Mouse (Mus musculus): Measurements from ENCODE around the gene Avpr1b. TPM values are rescaled to one million over a fixed set of nuclear protein-coding genes. Genes with fewer than 3 reads are reported as not detected.
A peak's percentile ranks its signal among the peaks of the same experiment; 100 is the strongest.

The Avpr1b gene
- polyA plus RNA-seq, 1 experiment from 2014 or later = not detected

DNA sequence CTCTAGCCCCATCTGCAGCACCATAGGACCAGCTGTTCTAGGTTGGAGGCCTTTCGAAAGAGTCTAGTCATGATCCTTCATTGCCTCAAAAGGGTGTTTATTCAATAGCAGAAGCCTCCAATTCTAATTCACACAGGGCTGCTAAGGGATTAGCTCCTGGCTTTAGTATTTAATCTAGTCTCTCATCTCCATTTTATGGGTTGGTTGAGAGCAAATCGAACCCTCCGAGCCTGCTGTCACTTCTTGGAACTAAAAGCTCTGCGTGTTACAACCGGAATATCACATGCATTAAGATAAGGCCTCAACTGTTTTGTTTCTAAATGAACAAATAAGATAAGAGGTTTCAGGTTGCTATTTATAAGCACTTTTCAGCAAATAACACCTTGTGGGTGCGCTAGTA lies 29.3 kb upstream of the Avpr1b start:
- no peak overlapping the region for H3K4me3 ChIP-seq (ENCODE audit: low read depth, low read length)
- ATAC-seq (ENCODE audit: insufficient read depth) (no peak), DNase-seq (no peak)
- TF ChIP-seq CTCF (IDR thresholded peaks at IDR 0.05; ENCODE audit: low read depth) = no peak
- H3K4me2 ChIP-seq = no peak overlapping the region
- 80% methylated on average over 6 of the region's 6 CpGs for WGBS
- no peaks in the 10 kb centered on the region for H3K4me1 ChIP-seq (ENCODE audit: insufficient read depth)
- no peak overlapping the region for H3K9ac ChIP-seq
- no peaks in the 10 kb centered on the region for H3K9me3 ChIP-seq (ENCODE audit: low read depth, low read length)
- H3K27me3 ChIP-seq (ENCODE audit: insufficient read depth, low read length) = no peaks in the 10 kb centered on the region
- H3K36me3 ChIP-seq (ENCODE audit: insufficient read depth) = no peaks in the 10 kb centered on the region
- H3K27ac ChIP-seq (ENCODE audit: low read depth) = no peak overlapping the region

DNA sequence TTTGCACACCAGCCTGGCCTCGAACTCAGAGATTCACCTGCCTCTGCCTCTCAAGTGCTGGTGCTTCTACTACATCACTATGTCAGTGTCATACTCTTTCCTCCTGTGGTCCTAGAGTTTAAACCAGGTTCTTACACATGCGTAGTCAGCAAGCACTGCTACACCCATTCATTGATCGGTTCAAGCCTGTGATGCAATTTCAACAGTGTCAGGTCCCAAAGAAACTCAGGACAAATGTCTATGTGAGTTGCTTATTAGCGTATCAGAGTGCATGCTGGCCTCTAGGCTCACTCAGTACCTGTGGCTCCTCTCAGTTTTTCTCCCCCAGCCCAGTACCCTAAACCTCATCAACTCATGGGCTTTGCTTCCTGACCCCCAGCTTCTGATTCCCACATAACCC lies 28.6 kb upstream of the Avpr1b start:
- no peak overlapping the region for H3K4me2 ChIP-seq
- no peak for ATAC-seq (ENCODE audit: insufficient read depth)
- no peak for TF ChIP-seq CTCF (IDR thresholded peaks at IDR 0.05; ENCODE audit: low read depth)
- no peaks in the 10 kb centered on the region for H3K9me3 ChIP-seq (ENCODE audit: low read depth, low read length)
- no peak overlapping the region for H3K27ac ChIP-seq (ENCODE audit: low read depth)
- no peak overlapping the region for H3K4me3 ChIP-seq (ENCODE audit: low read depth, low read length)
- no peak overlapping the region for H3K9ac ChIP-seq
- H3K36me3 ChIP-seq (ENCODE audit: insufficient read depth) = no peaks in the 10 kb centered on the region
- WGBS = 95% methylated on average over 4 of the region's 4 CpGs
- no peaks in the 10 kb centered on the region for H3K27me3 ChIP-seq (ENCODE audit: insufficient read depth, low read length)
- DNase-seq = no peak
- H3K4me1 ChIP-seq (ENCODE audit: insufficient read depth) = no peaks in the 10 kb centered on the region

DNA sequence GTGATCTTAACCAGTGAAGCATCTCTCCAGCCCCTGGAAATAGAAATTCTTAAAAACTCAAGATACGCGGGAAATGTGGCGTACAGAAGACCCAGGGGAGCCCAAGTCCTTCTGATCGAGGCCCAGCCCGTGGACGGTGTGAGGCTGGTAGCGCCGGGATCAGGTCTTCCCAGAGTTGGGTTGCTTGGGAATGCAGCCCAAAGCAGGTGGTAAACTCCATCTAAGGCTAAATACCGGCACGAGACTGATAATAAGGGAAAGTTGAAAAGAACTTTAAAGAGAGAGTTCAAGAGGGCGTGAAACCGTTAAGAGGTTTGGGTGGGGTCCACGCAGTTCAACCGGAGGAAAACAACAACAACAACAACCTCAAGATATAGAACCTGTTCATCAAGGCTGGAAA lies 25.3 kb upstream of the Avpr1b start:
- Histone ChIP-seq H3K4me2 (no peak overlapping the region), H3K27me3 (ENCODE audit: insufficient read depth, low read length) (no peaks in the 10 kb centered on the region), H3K36me3 (ENCODE audit: insufficient read depth) (no peaks in the 10 kb centered on the region), H3K27ac (ENCODE audit: low read depth) (no peak overlapping the region), H3K4me1 (ENCODE audit: insufficient read depth) (no peaks in the 10 kb centered on the region), H3K4me3 (ENCODE audit: low read depth, low read length) (no peak overlapping the region), H3K9ac (no peak overlapping the region), H3K9me3 (ENCODE audit: low read depth, low read length) (no peaks in the 10 kb centered on the region)
- 89% methylated on average over 14 of the region's 14 CpGs for WGBS
- DNase-seq (peak; percentile 56), ATAC-seq (ENCODE audit: insufficient read depth) (0 out of 2 replicates have a peak, but pooled peaks have one; percentile 62)
- TF ChIP-seq CTCF (IDR thresholded peaks at IDR 0.05; ENCODE audit: low read depth) = no peak

DNA sequence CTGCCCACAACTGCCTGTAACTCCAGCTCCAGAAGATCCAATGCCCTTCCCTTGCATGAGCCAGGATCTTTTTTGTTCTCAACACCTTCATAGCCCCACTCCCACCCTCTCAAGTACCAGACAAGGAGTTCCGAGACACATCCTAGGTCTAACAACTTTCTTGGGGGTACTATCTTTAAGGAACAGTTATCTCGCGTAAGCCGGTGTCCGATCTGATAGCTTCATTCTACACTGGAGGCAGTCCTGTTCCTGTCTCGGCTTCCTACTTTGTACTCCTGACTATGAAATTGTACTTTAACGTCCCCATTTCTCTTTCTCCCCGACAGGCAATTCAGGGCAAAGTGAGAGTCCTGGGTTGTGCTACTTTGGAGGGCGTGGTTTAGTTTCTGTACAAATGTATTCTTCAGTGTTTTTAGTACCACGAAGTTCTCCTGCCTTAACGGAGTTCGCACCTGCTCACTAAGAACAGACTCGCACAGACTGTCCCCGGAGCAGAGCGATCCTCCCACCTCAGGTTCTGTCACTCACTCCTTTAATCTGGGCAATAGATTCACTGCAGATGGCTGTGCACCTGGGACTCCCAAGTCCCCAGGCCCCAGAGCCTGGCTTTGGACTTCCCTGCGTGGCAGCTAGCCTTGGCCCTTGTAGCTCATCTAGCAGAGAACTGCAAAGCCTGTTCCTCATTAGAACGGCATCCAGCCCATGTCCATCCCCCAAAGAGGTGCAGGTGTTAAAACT lies 19.9 kb upstream of the Avpr1b start:
- Histone ChIP-seq H3K4me1 (ENCODE audit: insufficient read depth) (no peaks in the 10 kb centered on the region), H3K9ac (no peak overlapping the region), H3K9me3 (ENCODE audit: low read depth, low read length) (no peaks in the 10 kb centered on the region), H3K36me3 (ENCODE audit: insufficient read depth) (no peaks in the 10 kb centered on the region), H3K27me3 (ENCODE audit: insufficient read depth, low read length) (no peaks in the 10 kb centered on the region), H3K4me2 (no peak overlapping the region), H3K4me3 (ENCODE audit: low read depth, low read length) (no peak overlapping the region), H3K27ac (ENCODE audit: low read depth) (no peak overlapping the region)
- no peak for DNase-seq
- WGBS = 78% methylated on average over 17 of the region's 17 CpGs
- ATAC-seq (ENCODE audit: insufficient read depth) = no peak
- TF ChIP-seq CTCF (IDR thresholded peaks at IDR 0.05; ENCODE audit: low read depth) = no peak

DNA sequence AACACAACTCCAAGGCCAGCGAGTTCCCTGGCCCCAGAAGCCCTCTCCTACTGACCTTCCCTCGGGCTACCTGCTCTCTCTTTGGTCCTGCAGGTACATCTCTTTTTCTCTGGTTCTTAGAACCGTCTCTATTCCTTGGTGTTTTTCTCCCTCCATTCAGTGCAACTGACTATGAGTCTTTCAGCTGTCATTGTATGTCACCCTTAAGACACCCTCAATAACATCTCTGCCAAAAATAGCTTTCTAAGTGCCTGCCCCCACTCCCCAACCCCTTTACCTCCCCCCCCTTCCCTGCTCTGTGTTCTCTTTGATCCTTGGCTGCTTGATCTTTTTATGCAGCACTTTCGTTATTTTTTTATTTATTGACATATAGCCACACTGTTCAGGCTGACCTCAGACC lies 18.6 kb upstream of the Avpr1b start:
- no peak for TF ChIP-seq CTCF (IDR thresholded peaks at IDR 0.05; ENCODE audit: low read depth)
- H3K27me3 ChIP-seq (ENCODE audit: insufficient read depth, low read length) = no peaks in the 10 kb centered on the region
- H3K27ac ChIP-seq (ENCODE audit: low read depth) = no peak overlapping the region
- DNase-seq (no peak), ATAC-seq (ENCODE audit: insufficient read depth) (no peak)
- H3K4me1 ChIP-seq (ENCODE audit: insufficient read depth) = no peaks in the 10 kb centered on the region
- no peaks in the 10 kb centered on the region for H3K9me3 ChIP-seq (ENCODE audit: low read depth, low read length)
- no peak overlapping the region for H3K4me2 ChIP-seq
- H3K36me3 ChIP-seq (ENCODE audit: insufficient read depth) = no peaks in the 10 kb centered on the region
- no peak overlapping the region for H3K4me3 ChIP-seq (ENCODE audit: low read depth, low read length)
- 37% methylated on average over 4 of the region's 4 CpGs for WGBS
- no peak overlapping the region for H3K9ac ChIP-seq

DNA sequence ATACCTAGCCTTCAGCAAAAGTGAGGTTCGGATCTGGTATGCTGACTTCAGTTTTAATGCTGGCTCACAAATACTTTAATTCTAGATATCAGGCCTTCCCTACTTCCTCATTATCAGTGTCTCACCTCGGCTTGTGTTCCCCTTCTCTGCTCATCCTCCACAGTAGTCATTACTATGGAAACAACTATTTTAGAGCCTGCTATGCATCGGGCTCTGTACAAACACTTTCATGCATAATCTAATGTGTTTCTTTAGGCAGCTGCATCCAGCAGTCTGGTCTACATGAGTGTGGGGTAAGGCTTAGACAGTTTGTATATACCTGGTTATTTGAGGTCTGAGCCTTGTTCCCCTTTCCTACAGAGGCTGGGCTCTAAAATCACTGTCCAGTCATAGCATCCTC lies 15.4 kb upstream of the Avpr1b start:
- no peak overlapping the region for H3K4me3 ChIP-seq (ENCODE audit: low read depth, low read length)
- H3K4me2 ChIP-seq = no peak overlapping the region
- no peak overlapping the region for H3K9ac ChIP-seq
- WGBS = 80% methylated on average over 3 of the region's 3 CpGs
- no peaks in the 10 kb centered on the region for H3K9me3 ChIP-seq (ENCODE audit: low read depth, low read length)
- no peaks in the 10 kb centered on the region for H3K27me3 ChIP-seq (ENCODE audit: insufficient read depth, low read length)
- H3K36me3 ChIP-seq (ENCODE audit: insufficient read depth) = no peaks in the 10 kb centered on the region
- no peak for TF ChIP-seq CTCF (IDR thresholded peaks at IDR 0.05; ENCODE audit: low read depth)
- H3K27ac ChIP-seq (ENCODE audit: low read depth) = no peak overlapping the region
- H3K4me1 ChIP-seq (ENCODE audit: insufficient read depth) = no peaks in the 10 kb centered on the region
- DNase-seq (no peak), ATAC-seq (ENCODE audit: insufficient read depth) (no peak)

DNA sequence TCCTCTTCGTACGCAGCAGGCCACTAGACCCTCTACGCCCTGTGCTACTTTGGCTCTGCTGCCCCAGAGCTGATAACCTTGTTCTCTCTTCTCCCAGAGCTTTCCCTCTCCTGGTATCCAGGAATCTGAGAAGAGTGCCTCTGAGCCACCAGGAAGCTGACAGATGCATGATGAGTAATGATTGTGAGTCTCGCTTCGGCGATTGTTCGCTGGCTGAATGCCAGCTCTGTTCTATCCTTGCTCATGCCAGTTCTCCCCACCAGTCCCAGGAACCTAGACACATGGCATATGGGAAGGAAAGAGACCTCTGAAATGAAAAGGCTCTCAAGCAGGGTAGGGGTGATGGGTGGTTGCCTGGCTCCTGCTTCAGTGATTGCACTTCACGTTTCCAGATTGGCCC lies 12.2 kb upstream of the Avpr1b start:
- no peaks in the 10 kb centered on the region for H3K36me3 ChIP-seq (ENCODE audit: insufficient read depth)
- H3K4me2 ChIP-seq = no peak overlapping the region
- no peaks in the 10 kb centered on the region for H3K9me3 ChIP-seq (ENCODE audit: low read depth, low read length)
- no peaks in the 10 kb centered on the region for H3K4me1 ChIP-seq (ENCODE audit: insufficient read depth)
- no peak for TF ChIP-seq CTCF (IDR thresholded peaks at IDR 0.05; ENCODE audit: low read depth)
- no peak overlapping the region for H3K9ac ChIP-seq
- WGBS = 37% methylated on average over 8 of the region's 8 CpGs
- H3K4me3 ChIP-seq (ENCODE audit: low read depth, low read length) = no peak overlapping the region
- ATAC-seq (ENCODE audit: insufficient read depth) (no peak), DNase-seq (peak; percentile 34)
- no peaks in the 10 kb centered on the region for H3K27me3 ChIP-seq (ENCODE audit: insufficient read depth, low read length)
- H3K27ac ChIP-seq (ENCODE audit: low read depth) = no peak overlapping the region

All from lung, embryonic 14.5 days (tissue).